Mouse (Mus musculus): Measurements from ENCODE around the gene Il27ra. TPM values are rescaled to one million over a fixed set of nuclear protein-coding genes. Genes with fewer than 3 reads are reported as not detected.
A peak's percentile ranks its signal among the peaks of the same experiment; 100 is the strongest.
"Not testable (repeated sequence)": the region's sequence is repeated elsewhere in the genome, so short reads cannot be mapped to it uniquely, and the experiment has no call there.

Gene Il27ra
- polyA plus RNA-seq, 1 experiment: 0.02 TPM

GRCm38 (mm10) chr8:83996567-83997505 lies 45.6 kb downstream of the Il27ra start:
- no peaks in the 10 kb centered on the region for H3K27me3 ChIP-seq (ENCODE audit: control insufficient read depth)
- peaks cover 71% of the 10 kb centered on the region for H3K4me1 ChIP-seq (ENCODE audit: control insufficient read depth)
- H3K36me3 ChIP-seq (ENCODE audit: control insufficient read depth): peaks cover 60% of the 10 kb centered on the region
- peaks cover 4% of the 10 kb centered on the region; the same call in 1 of the 2 replicates for H3K9me3 ChIP-seq (ENCODE audit: control insufficient read depth, low read length)
- H3K4me3 ChIP-seq (replicated peaks): peak overlapping the region; percentile 91
- TF ChIP-seq GATA1 (IDR thresholded peaks at IDR 0.05; ENCODE audit: low read length) (no peak), TAL1 (IDR thresholded peaks at IDR 0.05; ENCODE audit: low read length) (no peak)

- peaks cover 60% of the 10 kb centered on the region for H3K36me3 ChIP-seq (ENCODE audit: control insufficient read depth)
- TF ChIP-seq GATA1 (IDR thresholded peaks at IDR 0.05; ENCODE audit: low read length) (no peak), TAL1 (IDR thresholded peaks at IDR 0.05; ENCODE audit: low read length) (no peak)
- H3K9me3 ChIP-seq (ENCODE audit: control insufficient read depth, low read length): no peaks in the 10 kb centered on the region
- H3K4me1 ChIP-seq (ENCODE audit: control insufficient read depth): peaks cover 71% of the 10 kb centered on the region
- H3K27me3 ChIP-seq (ENCODE audit: control insufficient read depth): no peaks in the 10 kb centered on the region
- H3K4me3 ChIP-seq (replicated peaks): peak overlapping the region; percentile 91
These were observed 46.4 kb downstream of the Il27ra start for GRCm38 (mm10) chr8:83995973-83996372.

- TF ChIP-seq GATA1 (IDR thresholded peaks at IDR 0.05; ENCODE audit: low read length) (no peak), TAL1 (IDR thresholded peaks at IDR 0.05; ENCODE audit: low read length) (no peak)
- Histone ChIP-seq H3K9me3 (ENCODE audit: control insufficient read depth, low read length) (no peaks in the 10 kb centered on the region), H3K27me3 (ENCODE audit: control insufficient read depth) (no peaks in the 10 kb centered on the region), H3K4me1 (ENCODE audit: control insufficient read depth) (peaks cover 69% of the 10 kb centered on the region), H3K36me3 (ENCODE audit: control insufficient read depth) (peaks cover 57% of the 10 kb centered on the region), H3K4me3 (replicated peaks) (no peak overlapping the region)
These were observed 48.4 kb downstream of the Il27ra start for GRCm38 (mm10) chr8:83994030-83994429.

GRCm38 (mm10) chr8:83992488-83992887 lies 49.9 kb downstream of the Il27ra start:
- Histone ChIP-seq H3K9me3 (ENCODE audit: control insufficient read depth, low read length) (no peaks in the 10 kb centered on the region), H3K27me3 (ENCODE audit: control insufficient read depth) (no peaks in the 10 kb centered on the region), H3K36me3 (ENCODE audit: control insufficient read depth) (peaks cover 66% of the 10 kb centered on the region), H3K4me3 (replicated peaks) (peak overlapping the region; percentile 22), H3K4me1 (ENCODE audit: control insufficient read depth) (peaks cover 61% of the 10 kb centered on the region)
- peak; percentile 25; the same call in 1 of the 2 replicates for TF ChIP-seq GATA1 (IDR thresholded peaks at IDR 0.05; ENCODE audit: low read length)
- TF ChIP-seq TAL1 (IDR thresholded peaks at IDR 0.05; ENCODE audit: low read length): peak; percentile 12; the same call in 1 of the 3 replicates

GRCm38 (mm10) chr8:83990170-83990569 lies 52.2 kb downstream of the Il27ra start:
- TF ChIP-seq TAL1 (IDR thresholded peaks at IDR 0.05; ENCODE audit: low read length) (no peak), GATA1 (IDR thresholded peaks at IDR 0.05; ENCODE audit: low read length) (no peak)
- H3K36me3 ChIP-seq (ENCODE audit: control insufficient read depth): peaks cover 80% of the 10 kb centered on the region

GRCm38 (mm10) chr8:83989243-83989642 lies 53.1 kb downstream of the Il27ra start:
- peaks cover 78% of the 10 kb centered on the region for H3K36me3 ChIP-seq (ENCODE audit: control insufficient read depth)
- H3K4me1 ChIP-seq (ENCODE audit: control insufficient read depth): peaks cover 42% of the 10 kb centered on the region
- no peaks in the 10 kb centered on the region for H3K9me3 ChIP-seq (ENCODE audit: control insufficient read depth, low read length)
- H3K4me3 ChIP-seq (replicated peaks): no peak overlapping the region
- no peak for TF ChIP-seq TAL1 (IDR thresholded peaks at IDR 0.05; ENCODE audit: low read length)
- H3K27me3 ChIP-seq (ENCODE audit: control insufficient read depth): no peaks in the 10 kb centered on the region

More at GRCm38 (mm10) chr8:83990170-83990569, 52.2 kb downstream of the Il27ra start:
- Histone ChIP-seq H3K27me3 (ENCODE audit: control insufficient read depth) (no peaks in the 10 kb centered on the region), H3K9me3 (ENCODE audit: control insufficient read depth, low read length) (no peaks in the 10 kb centered on the region), H3K4me3 (replicated peaks) (no peak overlapping the region), H3K4me1 (ENCODE audit: control insufficient read depth) (peaks cover 48% of the 10 kb centered on the region)

- not testable (repeated sequence) for H3K9me3 ChIP-seq (ENCODE audit: control insufficient read depth, low read length); H3K27me3 ChIP-seq (ENCODE audit: control insufficient read depth); H3K4me1 ChIP-seq (ENCODE audit: control insufficient read depth); H3K4me3 ChIP-seq (replicated peaks)
- peaks cover 79% of the 10 kb centered on the region for H3K36me3 ChIP-seq (ENCODE audit: control insufficient read depth)
These were observed 59.2 kb downstream of the Il27ra start for GRCm38 (mm10) chr8:83983222-83983621.

- Histone ChIP-seq H3K36me3 (ENCODE audit: control insufficient read depth) (peaks cover 78% of the 10 kb centered on the region), H3K27me3 (ENCODE audit: control insufficient read depth) (no peaks in the 10 kb centered on the region), H3K4me3 (replicated peaks) (no peak overlapping the region), H3K4me1 (ENCODE audit: control insufficient read depth) (peaks cover 8% of the 10 kb centered on the region), H3K9me3 (ENCODE audit: control insufficient read depth, low read length) (no peaks in the 10 kb centered on the region)
- TF ChIP-seq GATA1 (IDR thresholded peaks at IDR 0.05; ENCODE audit: low read length) (no peak), TAL1 (IDR thresholded peaks at IDR 0.05; ENCODE audit: low read length) (no peak)
These were observed 59.9 kb downstream of the Il27ra start for GRCm38 (mm10) chr8:83982449-83982848.

- peaks cover 70% of the 10 kb centered on the region for H3K36me3 ChIP-seq (ENCODE audit: control insufficient read depth)
- no peak overlapping the region for H3K4me3 ChIP-seq (replicated peaks)
- no peaks in the 10 kb centered on the region for H3K9me3 ChIP-seq (ENCODE audit: control insufficient read depth, low read length)
- H3K4me1 ChIP-seq (ENCODE audit: control insufficient read depth): peaks cover 16% of the 10 kb centered on the region
- no peaks in the 10 kb centered on the region for H3K27me3 ChIP-seq (ENCODE audit: control insufficient read depth)
- TF ChIP-seq TAL1 (IDR thresholded peaks at IDR 0.05; ENCODE audit: low read length) (no peak), GATA1 (IDR thresholded peaks at IDR 0.05; ENCODE audit: low read length) (no peak)
These were observed 60.9 kb downstream of the Il27ra start for GRCm38 (mm10) chr8:83981533-83981932.
